Mouse (Mus musculus) left cerebral cortex, postnatal 10 days (tissue): ENCODE results near the gene AY358078. TPM values are rescaled to one million over a fixed set of nuclear protein-coding genes. Genes with fewer than 3 reads are reported as not detected.
"Not testable (repeated sequence)": the region's sequence is repeated elsewhere in the genome, so short reads cannot be mapped to it uniquely, and the experiment has no call there.

Experiments
- DNase-seq, 2 experiments: peaks; one replicate each; pipeline ENCODE4 v3.0.0; 2021 to 2022; ENCODE audit warnings: low spot score in 2 of 2, mixed read lengths in 1 of 2; ENCODE audit errors: extremely low spot score in 1 of 2
- intact Hi-C: fragments of 180-260 bp; cut with DNase I; formaldehyde crosslinking; loops from one replicate; pipeline ENCODE4 v1.15.1; 2025
- microRNA-seq: library from miRNA; unstranded; fragments of <30 nt; microRNA quantifications from one replicate; pipeline ENCODE4 v1.2.0, GENCODE M21; 2022
- total RNA-seq, 2 experiments: library from RNA; stranded (reverse); gene quantifications; 2 replicates each; pipeline ENCODE4 v1.2.3; 2021

The AY358078 gene
- total RNA-seq, 2 experiments from 2014 or later, result not detected

DNA sequence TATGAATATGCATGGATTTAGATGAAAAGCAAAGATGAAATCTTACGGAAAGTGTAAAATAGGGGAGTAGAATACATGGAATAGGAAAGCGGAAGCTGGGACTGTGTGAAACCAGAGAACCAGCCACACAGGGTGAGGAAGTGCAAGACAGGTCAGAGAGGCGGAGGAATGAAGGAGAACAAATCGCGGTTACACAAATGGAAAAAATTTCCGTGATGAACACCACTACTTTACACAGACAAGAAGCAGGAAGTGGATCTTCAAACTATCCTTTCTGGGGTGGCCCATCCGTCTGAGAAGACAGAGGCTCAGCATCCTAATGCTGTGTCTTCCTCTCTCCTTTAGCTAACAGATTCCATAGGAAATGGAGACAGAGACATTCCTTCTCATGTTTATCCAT lies 55.4 kb downstream of the AY358078 start:
- intact Hi-C loops, DNase-seq: not testable (repeated sequence)

DNA sequence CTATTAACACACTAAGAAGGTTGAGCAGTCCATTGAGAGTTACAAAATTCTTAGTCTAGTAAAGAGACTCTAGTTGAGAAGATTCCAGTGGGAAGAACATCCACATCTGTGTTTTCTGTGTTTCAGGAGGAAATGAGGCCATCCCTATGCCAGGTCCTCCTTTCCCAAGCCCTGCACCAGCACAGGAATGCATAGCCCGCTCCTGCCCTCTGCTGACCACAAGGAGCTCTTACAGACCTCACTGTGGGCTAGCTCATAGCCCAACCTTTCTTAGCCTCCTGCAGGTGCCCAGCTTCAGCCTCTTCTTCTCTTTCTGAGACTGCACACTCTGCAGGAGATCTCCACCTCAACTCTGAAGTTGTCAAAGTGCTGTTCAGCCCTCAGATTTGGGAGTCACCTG lies 63.8 kb downstream of the AY358078 start:
- DNase-seq, intact Hi-C loops: not testable (repeated sequence)

DNA sequence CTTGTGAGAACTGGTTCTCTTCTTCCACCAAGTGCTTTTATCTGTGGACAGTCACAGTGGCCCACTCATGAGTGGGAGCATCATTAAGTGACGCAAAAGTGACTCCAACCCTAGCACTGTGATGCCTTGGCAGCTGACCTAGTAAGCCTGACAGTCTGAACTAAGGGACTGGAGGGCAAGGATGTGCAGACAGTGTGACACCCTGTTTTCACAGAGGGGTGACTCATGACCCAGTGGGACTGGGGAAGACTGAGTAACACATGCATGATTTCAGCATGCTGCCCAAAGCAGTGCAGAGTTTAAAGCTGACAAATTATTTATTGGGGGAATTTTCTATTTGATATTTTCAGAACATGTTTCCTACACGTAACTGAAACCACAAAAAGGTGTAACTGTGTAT lies 70.9 kb downstream of the AY358078 start:
- intact Hi-C loops, result no loop called here
- no peak for DNase-seq

DNA sequence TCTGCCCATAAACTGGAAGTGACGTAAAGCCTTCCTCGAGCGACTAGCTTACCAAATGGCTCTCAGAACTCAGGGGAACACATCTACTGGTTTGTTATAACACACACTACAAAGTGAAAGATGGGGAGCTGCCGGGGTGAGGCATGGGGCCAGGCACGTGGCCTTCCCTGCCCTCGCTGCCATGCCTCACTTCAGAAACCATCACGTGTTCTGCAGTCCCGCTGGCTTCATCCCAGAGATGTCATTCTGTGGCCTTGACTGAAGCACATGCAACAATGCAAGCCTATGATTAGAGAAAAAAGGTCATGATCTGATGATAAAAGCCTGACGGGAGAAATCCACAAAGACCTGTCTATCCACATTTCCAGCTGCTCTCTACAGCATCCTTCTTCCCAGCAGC lies 71.9 kb downstream of the AY358078 start:
- intact Hi-C loops, result no loop called here

More for the DNA sequence above, 71.9 kb downstream of the AY358078 start:
- no peak for DNase-seq

Small RNA genes within 50 kb of the gene (microRNA-seq; reads per million reads assigned to microRNA genes)
- gene Gm27375, result not detected

Other genes starting within 250 kb of the AY358078 start
- gene Gm5622, start 247.3 kb upstream of the AY358078 start, total RNA-seq, result not detected
- gene Gm17175, start 226.0 kb upstream of the AY358078 start, total RNA-seq, result not detected
- gene Gm17174, start 207.9 kb upstream of the AY358078 start, total RNA-seq, result not detected
- gene Gm17078, start 188.7 kb upstream of the AY358078 start, total RNA-seq, result not detected
- not detected for gene Gm4181, start 164.4 kb upstream of the AY358078 start, total RNA-seq
- gene Gm17079, start 104.6 kb upstream of the AY358078 start, total RNA-seq, result not detected
- not detected for gene Gm5800, start 82.9 kb upstream of the AY358078 start, total RNA-seq
- not detected for gene Ang4, start 26.5 kb upstream of the AY358078 start, total RNA-seq
- not detected for gene Ear6, start 53.7 kb downstream of the AY358078 start, total RNA-seq
- 10 to 100 TPM; 35.5 to 42.4 TPM for gene Mettl17, start 84.8 kb downstream of the AY358078 start, total RNA-seq
- gene Slc39a2, start 92.8 kb downstream of the AY358078 start, total RNA-seq, result 1 to 10 TPM; 3.6 to 4.5 TPM
- gene Ndrg2, start 114.1 kb downstream of the AY358078 start, total RNA-seq, result 100 to 1,000 TPM; 337 to 367 TPM
- gene Tppp2, start 118.4 kb downstream of the AY358078 start, total RNA-seq, result not detected
- gene Rnase13, start 122.7 kb downstream of the AY358078 start, total RNA-seq, result not detected
- gene Arhgef40, start 184.7 kb downstream of the AY358078 start, total RNA-seq, result 10 to 100 TPM; 32.7 to 37.1 TPM
- gene Tmem253, start 215.6 kb downstream of the AY358078 start, total RNA-seq, result not detected
- 10 to 100 TPM; 30.2 to 32.4 TPM for gene Zfp219, start 220.7 kb downstream of the AY358078 start, total RNA-seq
- not detected for gene Olfr221, start 242.4 kb downstream of the AY358078 start, total RNA-seq